Mouse (Mus musculus): Measurements from ENCODE around the gene Smpdl3a. TPM values are rescaled to one million over a fixed set of nuclear protein-coding genes. Genes with fewer than 3 reads are reported as not detected.
A peak's percentile ranks its signal among the peaks of the same experiment; 100 is the strongest.

The Smpdl3a gene
- polyA plus RNA-seq, 1 experiment from 2014 or later, result 41.2 TPM

- H3K4me1 ChIP-seq (ENCODE audit: control insufficient read depth, insufficient read depth, low read length), result peaks cover 6% of the 10 kb centered on the region
- no peaks in the 10 kb centered on the region for H3K36me3 ChIP-seq (ENCODE audit: control insufficient read depth, insufficient read depth)
- H3K9me3 ChIP-seq (replicated peaks; ENCODE audit: control insufficient read depth, low read length), result no peaks in the 10 kb centered on the region
- no peak for ATAC-seq (replicated peaks; ENCODE audit: extremely low read depth, insufficient read depth, low FRiP score)
- no peak overlapping the region for H3K27ac ChIP-seq (ENCODE audit: low read length)
- no peak overlapping the region; the same call in 1 of the 2 replicates for H3K4me3 ChIP-seq (ENCODE audit: low read length)
- no peaks in the 10 kb centered on the region for H3K27me3 ChIP-seq (ENCODE audit: control insufficient read depth, insufficient read depth, low read length)
- 26% methylated on average over 7 of the region's 7 CpGs for WGBS
- no peak overlapping the region for H3K9ac ChIP-seq (ENCODE audit: low read length)
- peak overlapping the region; percentile 11 for H3K4me2 ChIP-seq (ENCODE audit: low read depth, low read length)
Measured at GRCm38 (mm10) chr10:57784131-57784875, 9.8 kb upstream of the Smpdl3a start.

GRCm38 (mm10) chr10:57784876-57785150, 9.3 kb upstream of the Smpdl3a start, which contains the start of gene Fabp7:
Fabp7 (plus strand) TSS chr10:57784881.
- Histone ChIP-seq H3K9ac (ENCODE audit: low read length) (no peak within 1 kb of the TSS), H3K9me3 (replicated peaks; ENCODE audit: control insufficient read depth, low read length) (no peaks in the 10 kb centered on the region), H3K4me1 (ENCODE audit: control insufficient read depth, insufficient read depth, low read length) (peaks cover 6% of the 10 kb centered on the region), H3K27me3 (ENCODE audit: control insufficient read depth, insufficient read depth, low read length) (no peaks in the 10 kb centered on the region), H3K36me3 (ENCODE audit: control insufficient read depth, insufficient read depth) (no peaks in the 10 kb centered on the region), H3K4me2 (ENCODE audit: low read depth, low read length) (peak within 1 kb of the TSS; percentile 11), H3K27ac (ENCODE audit: low read length) (no peak within 1 kb of the TSS), H3K4me3 (ENCODE audit: low read length) (no peak within 1 kb of the TSS; the same call in 1 of the 2 replicates)
- ATAC-seq (replicated peaks; ENCODE audit: extremely low read depth, insufficient read depth, low FRiP score), result no peak
- WGBS, result 27% methylated on average over 7 of the region's 7 CpGs

- no peak for ATAC-seq (replicated peaks; ENCODE audit: extremely low read depth, insufficient read depth, low FRiP score)
- Histone ChIP-seq H3K27ac (ENCODE audit: low read length) (no peak overlapping the region), H3K36me3 (ENCODE audit: control insufficient read depth, insufficient read depth) (no peaks in the 10 kb centered on the region), H3K4me1 (ENCODE audit: control insufficient read depth, insufficient read depth, low read length) (peaks cover 6% of the 10 kb centered on the region), H3K9me3 (replicated peaks; ENCODE audit: control insufficient read depth, low read length) (no peaks in the 10 kb centered on the region), H3K4me2 (ENCODE audit: low read depth, low read length) (no peak overlapping the region), H3K4me3 (ENCODE audit: low read length) (no peak overlapping the region), H3K27me3 (ENCODE audit: control insufficient read depth, insufficient read depth, low read length) (no peaks in the 10 kb centered on the region), H3K9ac (ENCODE audit: low read length) (no peak overlapping the region)
- 66% methylated on average over 2 of the region's 2 CpGs for WGBS
Measured at GRCm38 (mm10) chr10:57785552-57785951, 8.6 kb upstream of the Smpdl3a start.

GRCm38 (mm10) chr10:57792957-57793356, 1.2 kb upstream of the Smpdl3a start:
- Histone ChIP-seq H3K4me2 (ENCODE audit: low read depth, low read length) (no peak overlapping the region), H3K9ac (ENCODE audit: low read length) (no peak overlapping the region), H3K27me3 (ENCODE audit: control insufficient read depth, insufficient read depth, low read length) (no peaks in the 10 kb centered on the region), H3K4me1 (ENCODE audit: control insufficient read depth, insufficient read depth, low read length) (peaks cover 12% of the 10 kb centered on the region), H3K4me3 (ENCODE audit: low read length) (no peak overlapping the region), H3K27ac (ENCODE audit: low read length) (no peak overlapping the region), H3K9me3 (replicated peaks; ENCODE audit: control insufficient read depth, low read length) (no peaks in the 10 kb centered on the region), H3K36me3 (ENCODE audit: control insufficient read depth, insufficient read depth) (no peaks in the 10 kb centered on the region)
- no peak for ATAC-seq (replicated peaks; ENCODE audit: extremely low read depth, insufficient read depth, low FRiP score)
- WGBS, result 90% methylated on average over 1 of the region's 1 CpGs

- under 1% methylated on average over 44 of the region's 44 CpGs for WGBS
- H3K4me2 ChIP-seq (ENCODE audit: low read depth, low read length), result peak overlapping the region; percentile 95
- peak overlapping the region; percentile 67 for H3K27ac ChIP-seq (ENCODE audit: low read length)
- peak; percentile 78 for ATAC-seq (replicated peaks; ENCODE audit: extremely low read depth, insufficient read depth, low FRiP score)
- H3K9ac ChIP-seq (ENCODE audit: low read length), result peak overlapping the region; percentile 91
- peak overlapping the region; percentile 80 for H3K4me3 ChIP-seq (ENCODE audit: low read length)
- H3K27me3 ChIP-seq (ENCODE audit: control insufficient read depth, insufficient read depth, low read length), result no peaks in the 10 kb centered on the region
- H3K4me1 ChIP-seq (ENCODE audit: control insufficient read depth, insufficient read depth, low read length), result peaks cover 12% of the 10 kb centered on the region
- no peaks in the 10 kb centered on the region for H3K36me3 ChIP-seq (ENCODE audit: control insufficient read depth, insufficient read depth)
- no peaks in the 10 kb centered on the region for H3K9me3 ChIP-seq (replicated peaks; ENCODE audit: control insufficient read depth, low read length)
Measured at GRCm38 (mm10) chr10:57794491-57795461, 641 bp downstream of the Smpdl3a start.

GRCm38 (mm10) chr10:57795542-57795941, 1.4 kb downstream of the Smpdl3a start:
- peak overlapping the region; percentile 67 for H3K27ac ChIP-seq (ENCODE audit: low read length)
- peak overlapping the region; percentile 80 for H3K4me3 ChIP-seq (ENCODE audit: low read length)
- H3K9ac ChIP-seq (ENCODE audit: low read length), result peak overlapping the region; percentile 91
- peak overlapping the region; percentile 95 for H3K4me2 ChIP-seq (ENCODE audit: low read depth, low read length)
- H3K9me3 ChIP-seq (replicated peaks; ENCODE audit: control insufficient read depth, low read length), result no peaks in the 10 kb centered on the region
- H3K4me1 ChIP-seq (ENCODE audit: control insufficient read depth, insufficient read depth, low read length), result peaks cover 12% of the 10 kb centered on the region
- WGBS, result 27% methylated on average over 4 of the region's 4 CpGs
- no peaks in the 10 kb centered on the region for H3K27me3 ChIP-seq (ENCODE audit: control insufficient read depth, insufficient read depth, low read length)
- H3K36me3 ChIP-seq (ENCODE audit: control insufficient read depth, insufficient read depth), result no peaks in the 10 kb centered on the region
- no peak for ATAC-seq (replicated peaks; ENCODE audit: extremely low read depth, insufficient read depth, low FRiP score)

- no peak overlapping the region; the same call in 1 of the 2 replicates for H3K27ac ChIP-seq (ENCODE audit: low read length)
- ATAC-seq (replicated peaks; ENCODE audit: extremely low read depth, insufficient read depth, low FRiP score), result 0 out of 2 replicates have a peak, but pooled peaks have one; percentile 32
- peak overlapping the region; percentile 95 for H3K4me2 ChIP-seq (ENCODE audit: low read depth, low read length)
- no peaks in the 10 kb centered on the region for H3K9me3 ChIP-seq (replicated peaks; ENCODE audit: control insufficient read depth, low read length)
- peak overlapping the region; percentile 80 for H3K4me3 ChIP-seq (ENCODE audit: low read length)
- 35% methylated on average over 4 of the region's 4 CpGs for WGBS
- H3K27me3 ChIP-seq (ENCODE audit: control insufficient read depth, insufficient read depth, low read length), result no peaks in the 10 kb centered on the region
- peaks cover 12% of the 10 kb centered on the region for H3K4me1 ChIP-seq (ENCODE audit: control insufficient read depth, insufficient read depth, low read length)
- H3K36me3 ChIP-seq (ENCODE audit: control insufficient read depth, insufficient read depth), result no peaks in the 10 kb centered on the region
- H3K9ac ChIP-seq (ENCODE audit: low read length), result 0 out of 2 replicates have a peak overlapping the region, but pooled peaks have one; percentile 20
Measured at GRCm38 (mm10) chr10:57796057-57796456, 1.9 kb downstream of the Smpdl3a start.

GRCm38 (mm10) chr10:57799486-57799885, 5.4 kb downstream of the Smpdl3a start:
- Histone ChIP-seq H3K4me3 (ENCODE audit: low read length) (no peak overlapping the region), H3K36me3 (ENCODE audit: control insufficient read depth, insufficient read depth) (no peaks in the 10 kb centered on the region), H3K27ac (ENCODE audit: low read length) (no peak overlapping the region), H3K27me3 (ENCODE audit: control insufficient read depth, insufficient read depth, low read length) (no peaks in the 10 kb centered on the region), H3K4me1 (ENCODE audit: control insufficient read depth, insufficient read depth, low read length) (peaks cover 9% of the 10 kb centered on the region), H3K9ac (ENCODE audit: low read length) (no peak overlapping the region), H3K4me2 (ENCODE audit: low read depth, low read length) (no peak overlapping the region), H3K9me3 (replicated peaks; ENCODE audit: control insufficient read depth, low read length) (no peaks in the 10 kb centered on the region)
- 84% methylated on average over 1 of the region's 1 CpGs for WGBS
- no peak for ATAC-seq (replicated peaks; ENCODE audit: extremely low read depth, insufficient read depth, low FRiP score)

- H3K36me3 ChIP-seq (ENCODE audit: control insufficient read depth, insufficient read depth), result peaks cover 12% of the 10 kb centered on the region; the same call in 1 of the 2 replicates
- no peak overlapping the region for H3K4me2 ChIP-seq (ENCODE audit: low read depth, low read length)
- 84% methylated on average over 6 of the region's 6 CpGs for WGBS
- H3K9me3 ChIP-seq (replicated peaks; ENCODE audit: control insufficient read depth, low read length), result no peaks in the 10 kb centered on the region
- no peak overlapping the region for H3K9ac ChIP-seq (ENCODE audit: low read length)
- no peak overlapping the region for H3K4me3 ChIP-seq (ENCODE audit: low read length)
- no peaks in the 10 kb centered on the region for H3K4me1 ChIP-seq (ENCODE audit: control insufficient read depth, insufficient read depth, low read length)
- H3K27ac ChIP-seq (ENCODE audit: low read length), result no peak overlapping the region
- no peaks in the 10 kb centered on the region for H3K27me3 ChIP-seq (ENCODE audit: control insufficient read depth, insufficient read depth, low read length)
- no peak for ATAC-seq (replicated peaks; ENCODE audit: extremely low read depth, insufficient read depth, low FRiP score)
Measured at GRCm38 (mm10) chr10:57807754-57808153, 13.6 kb downstream of the Smpdl3a start.

Data from heart, embryonic 16.5 days (tissue).